Mouse (Mus musculus): ENCODE measurements around the gene Ppcs.

GRCm38 (mm10) chr4:119463756-119464419 is 41.7 kb upstream of the Ppcs start:
- TF ChIP-seq POLR2A (IDR thresholded peaks at IDR 0.05; ENCODE audit: borderline replicate concordance, extremely low read depth, low read depth, low read length) (no peak), CTCF (IDR thresholded peaks at IDR 0.05; ENCODE audit: insufficient read depth, low read length) (no peak)

Measured in lung, adult 2 months (tissue).